In genomic region chr7:126172001-126172400, GRCm38 (mm10) we compare ENCODE assay signal across 17 mouse cellular contexts. TPM values are rescaled to one million over a fixed set of nuclear protein-coding genes. Genes with fewer than 3 reads are reported as not detected.
DNase-seq lines count a peak whose midpoint lies in the region; ATAC-seq lines count a peak whose summit lies in the region.
"Had no signal": no experiment of that assay in that cellular context is flagged by ENCODE, and none has a peak within 500 bp of the region (broad histone marks: within the 10 kb centered on the region; RNA-seq: fewer than 3 reads in every experiment).

No protein-coding gene starts in this region.

- no peak overlapping the region for H3K4me3 ChIP-seq in kidney, embryonic 16.5 days (ENCODE audit: low read length)
- H3K4me3 ChIP-seq: hindbrain, embryonic 12.5 days; limb, embryonic 10.5 days; liver, embryonic 12.5 days; lung, embryonic 15.5 days; megakaryocyte, embryonic 14.5 days had no signal

- H3K27ac ChIP-seq in kidney, embryonic 16.5 days (ENCODE audit: low read length), result no peak overlapping the region
- H3K27ac ChIP-seq: hindbrain, embryonic 12.5 days; limb, embryonic 10.5 days; liver, embryonic 12.5 days; lung, embryonic 15.5 days had no signal

- no peaks in the 10 kb centered on the region; the same call in 1 of the 2 replicates for H3K4me1 ChIP-seq in kidney, embryonic 16.5 days (ENCODE audit: insufficient read depth, low read length)

- no peaks in the 10 kb centered on the region for H3K9me3 ChIP-seq in kidney, embryonic 16.5 days (ENCODE audit: low read length)
- H3K9me3 ChIP-seq: hindbrain, embryonic 12.5 days; limb, embryonic 10.5 days; liver, embryonic 12.5 days; lung, embryonic 15.5 days; megakaryocyte, embryonic 14.5 days had no signal

- H3K36me3 ChIP-seq in kidney, embryonic 16.5 days (ENCODE audit: insufficient read depth, low read length), result peaks cover 22% of the 10 kb centered on the region

- no peak overlapping the region for H3K9ac ChIP-seq in kidney, embryonic 16.5 days (replicated peaks; ENCODE audit: low read length)
- H3K9ac ChIP-seq: hindbrain, embryonic 12.5 days; liver, embryonic 12.5 days; lung, embryonic 15.5 days had no signal

- DNase-seq in cerebellum, postnatal 10 days, result peak; percentile 34 to 59
- DNase-seq in kidney, adult 18-20 months, result peak; percentile 39
- peak; percentile 66 for DNase-seq in adrenal gland, postnatal 10 days
- peak; percentile 56 for DNase-seq in kidney, postnatal 14 days
- no peak for DNase-seq in lung, postnatal 36 days
- DNase-seq: gastrocnemius, postnatal 36 days; layer of hippocampus, postnatal 36 days; spleen, adult 18-20 months had no signal

- no peak for ATAC-seq in cerebellum, adult (ENCODE audit: insufficient number of reproducible peaks, low FRiP score, low TSS enrichment)
- ATAC-seq in kidney, embryonic 16.5 days (ENCODE audit: low FRiP score, low TSS enrichment), result no peak
- no peak for ATAC-seq in monocyte, adult 5-6 weeks (replicated peaks; ENCODE audit: insufficient number of reproducible peaks, low FRiP score, low TSS enrichment, poor library complexity, severe bottlenecking)
- ATAC-seq: activated CD4-positive, CD25-positive, alpha-beta regulatory T cell, adult 4 months; liver, embryonic 12.5 days had no signal

- no peak overlapping the region for H3K4me2 ChIP-seq in kidney, embryonic 16.5 days (replicated peaks; ENCODE audit: low read depth, low read length)
- H3K4me2 ChIP-seq: hindbrain, embryonic 12.5 days; liver, embryonic 12.5 days; lung, embryonic 15.5 days had no signal

- H3K27me3 ChIP-seq in kidney, embryonic 16.5 days (ENCODE audit: insufficient read depth, low read length), result no peaks in the 10 kb centered on the region
- H3K27me3 ChIP-seq: hindbrain, embryonic 12.5 days; liver, embryonic 12.5 days; lung, embryonic 15.5 days; megakaryocyte, embryonic 14.5 days had no signal

- WGBS in kidney, embryonic 16.5 days, result 77% methylated on average over 3 of the region's 3 CpGs

RNA-seq across cellular contexts. Expression of gene Xpo6, which starts 28.3 kb away (rescaled TPM):
- polyA plus RNA-seq in kidney, embryonic 16.5 days (2015; fragmentation: Nextera tagmentation; extraction: Ambion mirVana), result 48.3 and 54.3 TPM in 2 replicates
- total RNA-seq in adrenal gland, postnatal 10 days (2021), result 10 to 100 TPM; 68.7 to 91.2 TPM
- 62.9 to 79.9 TPM (median 73.8 TPM) in 3 replicates for total RNA-seq in monocyte, adult 5-6 weeks (2017)
